18 mouse cellular contexts compared by ENCODE assay signal in genomic region chr17:78792122-78792521, GRCm38 (mm10). TPM values are rescaled to one million over a fixed set of nuclear protein-coding genes. Genes with fewer than 3 reads are reported as not detected.
DNase-seq lines count a peak whose midpoint lies in the region; ATAC-seq and TF ChIP-seq lines count a peak whose summit lies in the region.
"Had no signal": no experiment of that assay in that cellular context is flagged by ENCODE, and none has a peak within 500 bp of the region (broad histone marks: within the 10 kb centered on the region; RNA-seq: fewer than 3 reads in every experiment).

No protein-coding gene starts in this region.

- TF ChIP-seq CTCF in gastrocnemius, adult 2 months (IDR thresholded peaks at IDR 0.05), result no peak
- TF ChIP-seq CTCF in heart, postnatal 0 days (IDR thresholded peaks at IDR 0.05; ENCODE audit: low read depth), result no peak

- H3K4me1 ChIP-seq in heart, embryonic 13.5 days, result peaks cover 40% of the 10 kb centered on the region
- H3K4me1 ChIP-seq in heart, postnatal 0 days (ENCODE audit: control insufficient read depth, insufficient read depth), result peaks cover 23% of the 10 kb centered on the region

- no peaks in the 10 kb centered on the region; the same call in 1 of the 2 replicates for H3K9me3 ChIP-seq in heart, embryonic 13.5 days
- H3K9me3 ChIP-seq in heart, postnatal 0 days (replicated peaks; ENCODE audit: control insufficient read depth, low read length), result no peaks in the 10 kb centered on the region
- H3K9me3 ChIP-seq: liver, embryonic 13.5 days had no signal

- intact Hi-C loops in gastrocnemius, adult 2 months (cut with DNase I), result no loop called here
- intact Hi-C loops in gastrocnemius, postnatal 14 days (cut with DNase I; ENCODE audit: low total_unique reads), result no loop called here
- intact Hi-C loops in heart, postnatal 25 days (cut with DNase I), result no loop called here

- no peak overlapping the region for H3K4me3 ChIP-seq in gastrocnemius, adult 2 months
- no peak overlapping the region for H3K4me3 ChIP-seq in heart, embryonic 13.5 days
- H3K4me3 ChIP-seq in heart, postnatal 0 days (ENCODE audit: low read depth, low read length), result no peak overlapping the region
- H3K4me3 ChIP-seq: left cerebral cortex, adult 2 months; liver, embryonic 13.5 days had no signal

- no peak for ATAC-seq in heart, embryonic 13.5 days (ENCODE audit: extremely low read depth, insufficient number of reproducible peaks, low FRiP score, low TSS enrichment)
- no peak for ATAC-seq in heart, postnatal 0 days (ENCODE audit: insufficient read depth, low read depth)
- ATAC-seq: activated CD4-positive, CD25-positive, alpha-beta regulatory T cell, adult 4 months; forebrain, postnatal 0 days had no signal

- WGBS in heart, embryonic 13.5 days, result 60% methylated on average over 3 of the region's 3 CpGs
- WGBS in heart, postnatal 0 days, result 60% methylated on average over 3 of the region's 3 CpGs

- H3K4me2 ChIP-seq in heart, embryonic 13.5 days, result peak overlapping the region; percentile 41
- no peak overlapping the region for H3K4me2 ChIP-seq in heart, postnatal 0 days (ENCODE audit: low read depth, low read length)
- H3K4me2 ChIP-seq: liver, embryonic 13.5 days had no signal

- no peaks in the 10 kb centered on the region for H3K27me3 ChIP-seq in heart, embryonic 13.5 days (replicated peaks)
- H3K27me3 ChIP-seq in heart, postnatal 0 days (ENCODE audit: control insufficient read depth, insufficient read depth, low read length), result no peaks in the 10 kb centered on the region
- H3K27me3 ChIP-seq: liver, embryonic 13.5 days had no signal

- H3K27ac ChIP-seq in gastrocnemius, adult 2 months, result peak overlapping the region; percentile 39
- peak overlapping the region; percentile 98 for H3K27ac ChIP-seq in heart, embryonic 13.5 days (replicated peaks)
- peak overlapping the region; percentile 90 for H3K27ac ChIP-seq in heart, postnatal 0 days (ENCODE audit: low read depth)
- H3K27ac ChIP-seq: left cerebral cortex, adult 2 months; liver, embryonic 13.5 days had no signal

- H3K36me3 ChIP-seq in heart, embryonic 13.5 days, result peaks cover 59% of the 10 kb centered on the region
- H3K36me3 ChIP-seq in heart, postnatal 0 days (replicated peaks; ENCODE audit: control insufficient read depth, insufficient read depth, low read length), result peaks cover 35% of the 10 kb centered on the region

- no peak for TF ChIP-seq EP300 in heart, postnatal 0 days (IDR thresholded peaks at IDR 0.05; ENCODE audit: low read depth)

- DNase-seq in gastrocnemius, adult 2 months, result no peak
- no peak for DNase-seq in gastrocnemius, postnatal 14 days
- no peak for DNase-seq in heart, postnatal 25 days (ENCODE audit: low spot score)
- peak; percentile 5 to 12 for DNase-seq in kidney, adult 8-10 months
- no peak for DNase-seq in kidney, postnatal 10 days
- DNase-seq in heart, postnatal 0 days (ENCODE audit: low spot score), result no peak
- DNase-seq in cerebellum, adult 11 months, result no peak
- DNase-seq: adrenal gland, postnatal 25 days; cerebellum, adult 11-12 months; cerebellum, postnatal 14 days; forebrain, postnatal 0 days; gastrocnemius, postnatal 36 days; liver, embryonic 13.5 days; lung, adult 2 months; midbrain, embryonic 14.5 days had no signal

- peak overlapping the region; percentile 67 for H3K9ac ChIP-seq in heart, embryonic 13.5 days
- H3K9ac ChIP-seq in heart, postnatal 0 days (replicated peaks; ENCODE audit: low read depth, low read length), result 0 out of 2 replicates have a peak overlapping the region, but pooled peaks have one; percentile 34
- H3K9ac ChIP-seq: forebrain, postnatal 0 days; liver, embryonic 13.5 days had no signal

RNA-seq across cellular contexts. Expression of gene Heatr5b, which starts 43.0 kb away (rescaled TPM):
- total RNA-seq in gastrocnemius, adult 2 months (2021), result 10 to 100 TPM in 1 of 2 experiments, 1 to 10 TPM in 1; 7.3 to 10.1 TPM
- total RNA-seq in gastrocnemius, postnatal 14 days (2021), result 10 to 100 TPM in 1 of 2 experiments, 1 to 10 TPM in 1; 8.8 to 10.3 TPM
- polyA plus RNA-seq in heart, embryonic 13.5 days (2015; fragmentation: Nextera tagmentation; extraction: Ambion mirVana), result 16.0 and 18.8 TPM in 2 replicates
- total RNA-seq in heart, postnatal 25 days (2021), result 10 to 100 TPM; 38.6 to 43.0 TPM
- 38.6 and 56.7 TPM in 2 replicates for total RNA-seq in heart, postnatal 0 days (2014; rRNA removed; ENCODE audit: low replicate concordance)
- polyA plus RNA-seq in heart, postnatal 0 days (2015; fragmentation: Nextera tagmentation; extraction: Ambion mirVana), result 13.8 and 16.3 TPM in 2 replicates

RNA-seq across cellular contexts. Expression of gene Gpatch11, which starts 43.2 kb away (rescaled TPM):
- 10 to 100 TPM; 17.9 to 23.3 TPM for total RNA-seq in gastrocnemius, adult 2 months (2021)
- total RNA-seq in gastrocnemius, postnatal 14 days (2021), result 10 to 100 TPM; 17.7 to 18.4 TPM
- 33.1 and 35.7 TPM in 2 replicates for polyA plus RNA-seq in heart, embryonic 13.5 days (2015; fragmentation: Nextera tagmentation; extraction: Ambion mirVana)
- total RNA-seq in heart, postnatal 25 days (2021), result 10 to 100 TPM; 29.4 to 32.3 TPM
- total RNA-seq in heart, postnatal 0 days (2014; rRNA removed; ENCODE audit: low replicate concordance), result 3.8 and 4.6 TPM in 2 replicates
- polyA plus RNA-seq in heart, postnatal 0 days (2015; fragmentation: Nextera tagmentation; extraction: Ambion mirVana), result 43.7 and 45.0 TPM in 2 replicates

RNA-seq across cellular contexts. Expression of gene Strn, which starts 55.1 kb away (rescaled TPM):
- 1 to 10 TPM; 5.4 to 7.1 TPM for total RNA-seq in gastrocnemius, adult 2 months (2021)
- 10 to 100 TPM in 1 of 2 experiments, 1 to 10 TPM in 1; 9.0 to 10.1 TPM for total RNA-seq in gastrocnemius, postnatal 14 days (2021)
- 10.3 and 11.0 TPM in 2 replicates for polyA plus RNA-seq in heart, embryonic 13.5 days (2015; fragmentation: Nextera tagmentation; extraction: Ambion mirVana)
- 10 to 100 TPM; 23.8 to 25.2 TPM for total RNA-seq in heart, postnatal 25 days (2021)
- total RNA-seq in heart, postnatal 0 days (2014; rRNA removed; ENCODE audit: low replicate concordance), result 29.1 and 44.3 TPM in 2 replicates
- 8.0 and 8.2 TPM in 2 replicates for polyA plus RNA-seq in heart, postnatal 0 days (2015; fragmentation: Nextera tagmentation; extraction: Ambion mirVana)

Comparison
In these comparisons a context has a peak if more than half of its experiments do, and no peak if none do; other contexts are left out.
1. DNase-seq: peak in kidney, adult 8-10 months (2 of 2); none in gastrocnemius, adult 2 months (single experiment), gastrocnemius, postnatal 14 days (single experiment), heart, postnatal 25 days (single experiment), kidney, postnatal 10 days (single experiment), heart, postnatal 0 days (single experiment) and cerebellum, adult 11 months (single experiment).
2. H3K27ac ChIP-seq: peak in every context shown above with its lines; median percentile 98 in heart, embryonic 13.5 days; 90 in heart, postnatal 0 days; 39 in gastrocnemius, adult 2 months.